ENCODE assay signal across 23 mouse cellular contexts in genomic region chr1:93563649-93564048, GRCm38 (mm10).
"Had no signal": no experiment of that assay in that cellular context is flagged by ENCODE, and none has a peak within 500 bp of the region (broad histone marks: within the 10 kb centered on the region; RNA-seq: fewer than 3 reads in every experiment).

No protein-coding gene starts in this region.

- DNase-seq: kidney, adult 18-20 months; kidney, adult 9 months; kidney, postnatal 14 days; kidney, postnatal 4 days; left cerebral cortex, postnatal 4 days; lung, adult 18-20 months; lung, postnatal 10 days; lung, postnatal 36 days; right cerebral cortex, adult 18-20 months; right cerebral cortex, postnatal 14 days; right cerebral cortex, postnatal 4 days; spleen, adult 18-20 months; thymus, postnatal 25 days had no signal

- H3K4me3 ChIP-seq: limb, embryonic 12.5 days; limb, embryonic 15.5 days; lung, embryonic 15.5 days; megakaryocyte, embryonic 14.5 days; midbrain, embryonic 10.5 days; midbrain, embryonic 13.5 days; myocyte; stomach, embryonic 15.5 days had no signal

- H3K9ac ChIP-seq: limb, embryonic 12.5 days; limb, embryonic 15.5 days; lung, embryonic 15.5 days; midbrain, embryonic 13.5 days; stomach, embryonic 15.5 days had no signal

- H3K4me2 ChIP-seq: limb, embryonic 12.5 days; limb, embryonic 15.5 days; lung, embryonic 15.5 days; midbrain, embryonic 13.5 days; stomach, embryonic 15.5 days had no signal

- H3K9me3 ChIP-seq: limb, embryonic 12.5 days; limb, embryonic 15.5 days; lung, embryonic 15.5 days; megakaryocyte, embryonic 14.5 days; midbrain, embryonic 10.5 days; midbrain, embryonic 13.5 days; stomach, embryonic 15.5 days had no signal

- H3K36me3 ChIP-seq: limb, embryonic 12.5 days; limb, embryonic 15.5 days; lung, embryonic 15.5 days; midbrain, embryonic 10.5 days; stomach, embryonic 15.5 days had no signal

- H3K27ac ChIP-seq: limb, embryonic 12.5 days; limb, embryonic 15.5 days; lung, embryonic 15.5 days; midbrain, embryonic 10.5 days; midbrain, embryonic 13.5 days; stomach, embryonic 15.5 days had no signal

- ATAC-seq: hindbrain, embryonic 16.5 days; midbrain, embryonic 13.5 days; midbrain, embryonic 16.5 days had no signal

- H3K4me1 ChIP-seq: limb, embryonic 12.5 days; limb, embryonic 15.5 days; lung, embryonic 15.5 days; megakaryocyte, embryonic 14.5 days; midbrain, embryonic 10.5 days; midbrain, embryonic 13.5 days; stomach, embryonic 15.5 days had no signal

- H3K27me3 ChIP-seq: limb, embryonic 12.5 days; limb, embryonic 15.5 days; lung, embryonic 15.5 days; midbrain, embryonic 13.5 days; stomach, embryonic 15.5 days had no signal
